Mouse (Mus musculus): ENCODE measurements at regions not wholly inside any gene's neighbourhood (a gene's known extent, or its start where the extent isn't known, plus 50 kb on each side); places are given as distances from the start of the nearest gene placed in this dataset.

GRCm38 (mm10) chr13:70134544-70134943 lies 332.3 kb downstream of the Med10 start:
- DNase-seq: no peak

GRCm38 (mm10) chr13:70136209-70136608 lies 334.0 kb downstream of the Med10 start:
- no peak for DNase-seq

- DNase-seq: no peak
Measured at GRCm38 (mm10) chr13:70144461-70144860, 342.3 kb downstream of the Med10 start.

- DNase-seq: no peak
Measured at GRCm38 (mm10) chr13:70145466-70145865, 343.3 kb downstream of the Med10 start.

- no peak for DNase-seq
Measured at GRCm38 (mm10) chr13:70149041-70149898, 347.1 kb downstream of the Med10 start.

GRCm38 (mm10) chr13:70149899-70150184 lies 347.6 kb downstream of the Med10 start:
- no peak for DNase-seq

- DNase-seq: no peak
Measured at GRCm38 (mm10) chr13:70153062-70153461, 350.9 kb downstream of the Med10 start.

GRCm38 (mm10) chr13:70155596-70155995 lies 353.4 kb downstream of the Med10 start:
- no peak for DNase-seq

GRCm38 (mm10) chr13:70156975-70157588 lies 354.9 kb downstream of the Med10 start:
- no peak for DNase-seq

- DNase-seq: no peak
Measured at GRCm38 (mm10) chr13:70159065-70159464, 356.9 kb downstream of the Med10 start.

GRCm38 (mm10) chr13:70159604-70160003 lies 357.4 kb downstream of the Med10 start:
- DNase-seq: no peak

- no peak for DNase-seq
Measured at GRCm38 (mm10) chr13:70162115-70162514, 359.9 kb downstream of the Med10 start.

GRCm38 (mm10) chr13:70165511-70166225 lies 363.5 kb downstream of the Med10 start:
- DNase-seq: no peak

- DNase-seq: no peak
Measured at GRCm38 (mm10) chr13:70167747-70168146, 365.6 kb downstream of the Med10 start.

GRCm38 (mm10) chr13:70168906-70169305 lies 366.7 kb downstream of the Med10 start:
- DNase-seq: no peak

- no peak for DNase-seq
Measured at GRCm38 (mm10) chr13:70177066-70177465, 374.9 kb downstream of the Med10 start.

GRCm38 (mm10) chr13:70178073-70178491 lies 375.9 kb downstream of the Med10 start:
- DNase-seq: no peak

GRCm38 (mm10) chr13:70190978-70191377 lies 388.8 kb downstream of the Med10 start:
- DNase-seq: no peak

- DNase-seq: no peak
Measured at GRCm38 (mm10) chr13:70192101-70193025, 390.2 kb downstream of the Med10 start.

- DNase-seq: no peak
Measured at GRCm38 (mm10) chr13:70193270-70193669, 391.1 kb downstream of the Med10 start.

- no peak for DNase-seq
Measured at GRCm38 (mm10) chr13:70195854-70196253, 393.7 kb downstream of the Med10 start.

- DNase-seq: no peak
Measured at GRCm38 (mm10) chr13:70198638-70199037, 396.4 kb downstream of the Med10 start.
